Mouse (Mus musculus) midbrain, postnatal 0 days (tissue): ENCODE results near the gene Gm42906. TPM values are rescaled to one million over a fixed set of nuclear protein-coding genes. Genes with fewer than 3 reads are reported as not detected.
A peak's percentile ranks its signal among the peaks of the same experiment; 100 is the strongest.

Experiments
- ATAC-seq: fragments of 200-750 bp; cut with Nextera tagmentation; 2 replicates; pipeline ENCODE4 v1.8.0; 2017; ENCODE audit warnings: moderate number of reproducible peaks, mild to moderate bottlenecking, moderate TSS enrichment, moderate library complexity; ENCODE audit not compliant: low FRiP score
- DNase-seq: peaks from one replicate; pipeline ENCODE4 v3.0.0-alpha.2; 2015; ENCODE audit warnings: low spot score
- H3K27ac ChIP-seq: fragments of 300-500 bp; sonication (generic); 2 replicates; pipeline ENCODE4 v1.5.1; 2014; ENCODE audit warnings: low read depth, mild to moderate bottlenecking, low read length, mixed read lengths
- H3K27me3 ChIP-seq: fragments of 300-500 bp; sonication (generic); 2 replicates; pipeline ENCODE4 v1.6.1; 2014; ENCODE audit warnings: low read length, control low read depth, mixed read lengths; ENCODE audit not compliant: insufficient read depth
- H3K36me3 ChIP-seq: fragments of 300-500 bp; sonication (generic); 2 replicates; pipeline ENCODE4 v1.6.1; 2014; ENCODE audit warnings: low read length, control low read depth, mixed read lengths; ENCODE audit not compliant: insufficient read depth
- H3K4me1 ChIP-seq: fragments of 300-500 bp; sonication (generic); 2 replicates; pipeline ENCODE4 v1.6.1; 2014; ENCODE audit warnings: mild to moderate bottlenecking, control low read depth, antibody characterized with exemption, low read length, mixed read lengths; ENCODE audit not compliant: insufficient read depth
- H3K4me2 ChIP-seq: fragments of 300-500 bp; sonication (generic); 2 replicates; pipeline ENCODE4 v1.6.1; 2014; ENCODE audit warnings: low read depth, mild to moderate bottlenecking, low read length, mixed read lengths; ENCODE audit not compliant: poor library complexity, severe bottlenecking
- H3K4me3 ChIP-seq: fragments of 300-500 bp; sonication (generic); 2 replicates; pipeline ENCODE4 v1.5.1; 2014; ENCODE audit warnings: low read depth, mild to moderate bottlenecking, low read length, moderate library complexity
- H3K9ac ChIP-seq: fragments of 300-500 bp; sonication (generic); replicated peaks from 2 replicates; pipeline ENCODE4 v1.6.1; 2014; ENCODE audit warnings: mild to moderate bottlenecking, low read length, moderate library complexity, mixed read lengths; ENCODE audit not compliant: poor library complexity, severe bottlenecking
- H3K9me3 ChIP-seq: fragments of 300-500 bp; sonication (generic); 2 replicates; pipeline ENCODE4 v1.6.1; 2016; ENCODE audit warnings: low read length, control low read depth
- CTCF ChIP-seq: IDR thresholded peaks from 2 replicates; pipeline ENCODE4 v1.5.1; 2016; ENCODE audit warnings: antibody characterized with exemption, mild to moderate bottlenecking
- WGBS: fragments of 180-500 bp; shearing (Covaris S2); extraction: QIAGEN DNeasy Blood & Tissue Kit; methylation state at CpG from one replicate; pipeline ENCODE4 v1.1.7; 2014; 5-methylcytosine and 5-hydroxymethylcytosine counted together
- polyA plus RNA-seq: library from polyadenylated mRNA; unstranded; fragments of >200 nt; fragmentation: Nextera tagmentation; extraction: Ambion mirVana; gene quantifications from 2 replicates; pipeline ENCODE4 v1.2.1, GENCODE M21; 2015
- total RNA-seq: library from RNA; depleted of rRNA; stranded (reverse); fragments of >200 nt; gene quantifications from 2 replicates; pipeline ENCODE4 v1.2.3, GENCODE M21; 2014

Gene Gm42906
- total and polyA plus RNA-seq, 2 experiments from 2014 or later, result not detected

- Histone ChIP-seq H3K4me1 (0 out of 2 replicates have a peak, but pooled peaks cover 7% of the 10 kb centered on the region), H3K4me3 (peak overlapping the region; percentile 51), H3K4me2 (peak overlapping the region; percentile 60), H3K9ac (peak overlapping the region; percentile 81), H3K27me3 (no peaks in the 10 kb centered on the region), H3K9me3 (no peaks in the 10 kb centered on the region), H3K36me3 (no peaks in the 10 kb centered on the region), H3K27ac (peak overlapping the region; percentile 97)
- ATAC-seq (peak; percentile 99), DNase-seq (peak; percentile 100)
- TF ChIP-seq CTCF, result peak; percentile 97
- WGBS, result under 1% methylated on average over 67 of the region's 75 CpGs
Measured at GRCm38 (mm10) chr5:151368395-151369190, 59.4 kb downstream of the Gm42906 start.

DNA sequence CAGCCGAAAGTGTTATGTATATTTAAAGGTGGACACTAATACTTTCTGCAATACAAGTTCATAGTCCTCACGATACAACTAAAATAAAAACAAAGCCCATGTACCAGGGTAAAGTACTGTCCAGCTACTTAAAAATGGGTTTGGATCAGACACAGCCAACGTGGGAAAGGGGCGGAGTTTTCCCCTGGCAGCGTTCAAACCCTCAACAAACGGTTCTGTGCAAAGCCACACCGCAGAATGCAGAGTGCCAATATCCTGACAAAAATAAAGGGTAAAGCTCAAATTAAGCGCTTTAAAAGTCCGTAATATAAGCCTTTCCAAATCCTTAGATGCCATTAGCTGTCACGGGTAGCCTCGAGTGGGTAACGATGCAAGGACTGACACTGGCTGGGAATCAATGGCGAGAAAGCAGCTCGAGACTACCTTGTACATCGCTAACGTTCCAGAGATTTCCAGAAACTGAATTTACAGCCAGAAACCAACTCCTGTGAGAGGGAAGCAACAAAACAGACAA is 60.0 kb downstream of the Gm42906 start:
- no peak for TF ChIP-seq CTCF
- DNase-seq, result peak; percentile 70

GRCm38 (mm10) chr5:151367317-151367716 is 60.6 kb downstream of the Gm42906 start:
- no peaks in the 10 kb centered on the region for H3K9me3 ChIP-seq
- no peak for TF ChIP-seq CTCF
- peak overlapping the region; percentile 97 for H3K27ac ChIP-seq
- H3K9ac ChIP-seq, result peak overlapping the region; percentile 81; the same call in 1 of the 2 replicates
- DNase-seq, result no peak
- 0 out of 2 replicates have a peak, but pooled peaks cover 7% of the 10 kb centered on the region for H3K4me1 ChIP-seq
- no peaks in the 10 kb centered on the region for H3K27me3 ChIP-seq
- H3K4me3 ChIP-seq, result peak overlapping the region; percentile 51
- no peaks in the 10 kb centered on the region for H3K36me3 ChIP-seq
- no peak for ATAC-seq
- 82% methylated on average over 1 of the region's 1 CpGs for WGBS
- H3K4me2 ChIP-seq, result peak overlapping the region; percentile 60

More for the DNA sequence above, 60.0 kb downstream of the Gm42906 start:
- Histone ChIP-seq H3K27ac (peak overlapping the region; percentile 97), H3K4me2 (peak overlapping the region; percentile 60), H3K4me3 (peak overlapping the region; percentile 51), H3K36me3 (no peaks in the 10 kb centered on the region), H3K27me3 (no peaks in the 10 kb centered on the region), H3K9ac (peak overlapping the region; percentile 81), H3K4me1 (0 out of 2 replicates have a peak, but pooled peaks cover 7% of the 10 kb centered on the region), H3K9me3 (no peaks in the 10 kb centered on the region)
- WGBS, result 3% methylated on average over 16 of the region's 16 CpGs
- peak; percentile 14 for ATAC-seq

- H3K9ac ChIP-seq, result no peak overlapping the region
- H3K4me1 ChIP-seq, result 0 out of 2 replicates have a peak, but pooled peaks cover 7% of the 10 kb centered on the region
- TF ChIP-seq CTCF, result no peak
- DNase-seq, result no peak
- H3K9me3 ChIP-seq, result no peaks in the 10 kb centered on the region
- no peak overlapping the region for H3K4me2 ChIP-seq
- H3K27ac ChIP-seq, result no peak overlapping the region
- H3K4me3 ChIP-seq, result no peak overlapping the region
- H3K27me3 ChIP-seq, result no peaks in the 10 kb centered on the region
- H3K36me3 ChIP-seq, result no peaks in the 10 kb centered on the region
- WGBS, result 70% methylated on average over 3 of the region's 3 CpGs
- ATAC-seq, result no peak
Measured at GRCm38 (mm10) chr5:151363343-151364000, 64.5 kb downstream of the Gm42906 start.

DNA sequence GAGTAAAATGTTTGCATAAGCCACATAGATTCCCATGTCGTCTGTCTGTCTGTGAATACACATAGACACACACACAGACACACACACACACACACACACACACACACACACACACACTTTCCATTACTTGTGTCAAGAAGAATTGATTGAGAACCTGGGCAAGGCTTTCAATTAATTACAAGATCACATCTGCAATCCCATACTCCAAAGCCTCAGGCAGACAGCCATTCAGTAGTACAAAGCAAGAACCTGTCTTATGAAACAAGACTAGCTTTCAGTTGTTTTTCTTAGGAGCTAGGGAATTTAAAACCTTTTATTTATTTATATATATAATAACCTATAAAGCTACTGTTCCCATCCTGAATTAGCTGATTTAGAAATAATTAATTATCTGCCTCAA is 78.3 kb downstream of the Gm42906 start:
- Histone ChIP-seq H3K27me3 (no peaks in the 10 kb centered on the region), H3K9ac (no peak overlapping the region), H3K36me3 (no peaks in the 10 kb centered on the region), H3K9me3 (no peaks in the 10 kb centered on the region), H3K27ac (no peak overlapping the region), H3K4me1 (no peaks in the 10 kb centered on the region), H3K4me3 (no peak overlapping the region), H3K4me2 (no peak overlapping the region)
- no peak for DNase-seq
- 81% methylated on average over 1 of the region's 1 CpGs for WGBS
- TF ChIP-seq CTCF, result no peak
- ATAC-seq, result no peak

- no peak for TF ChIP-seq CTCF
- H3K36me3 ChIP-seq, result no peaks in the 10 kb centered on the region
- no peak for DNase-seq
- 75% methylated on average over 3 of the region's 3 CpGs for WGBS
- H3K27ac ChIP-seq, result no peak overlapping the region
- ATAC-seq, result no peak
- no peak overlapping the region for H3K4me2 ChIP-seq
- H3K9me3 ChIP-seq, result no peaks in the 10 kb centered on the region
- no peaks in the 10 kb centered on the region for H3K27me3 ChIP-seq
- H3K4me3 ChIP-seq, result no peak overlapping the region
- H3K4me1 ChIP-seq, result no peaks in the 10 kb centered on the region
- no peak overlapping the region for H3K9ac ChIP-seq
Measured at GRCm38 (mm10) chr5:151348418-151348817, 79.5 kb downstream of the Gm42906 start.
